ENCODE assay signal across 11 mouse cellular contexts in genomic region chr2:163820607-163821006, GRCm38 (mm10). TPM values are rescaled to one million over a fixed set of nuclear protein-coding genes. Genes with fewer than 3 reads are reported as not detected.
DNase-seq lines count a peak whose midpoint lies in the region; TF ChIP-seq lines count a peak whose summit lies in the region.
"Had no signal": no experiment of that assay in that cellular context is flagged by ENCODE, and none has a peak within 500 bp of the region (broad histone marks: within the 10 kb centered on the region; RNA-seq: fewer than 3 reads in every experiment).

Ccn5 (plus strand) TSS chr2:163820861.

- intact Hi-C loops in left cerebral cortex, postnatal 10 days (cut with DNase I) = no loop called here
- intact Hi-C loops in left cerebral cortex, postnatal 25 days (cut with DNase I) = loop anchor here (10.0 kb wide), 1 partner anchor 286 kb away; no protein-coding TSS in a partner anchor
- intact Hi-C loops in heart, postnatal 25 days (cut with DNase I) = loop anchor here (10.0 kb wide), 1 partner anchor 286 kb away; no protein-coding TSS in a partner anchor

- H3K9me3 ChIP-seq in limb, embryonic 10.5 days (replicated peaks) = no peaks in the 10 kb centered on the region
- H3K9me3 ChIP-seq: G1E; lung, embryonic 15.5 days; stomach, embryonic 15.5 days had no signal

- peak; percentile 30 to 73 for DNase-seq in left cerebral cortex, postnatal 10 days (ENCODE audit: extremely low spot score in 1 of 2, low spot score in 2 of 2)
- DNase-seq in left cerebral cortex, postnatal 25 days (ENCODE audit: low spot score in 2 of 2) = no peak
- peak; percentile 84 to 89 for DNase-seq in cerebellum, adult 2 months
- DNase-seq in heart, postnatal 25 days (ENCODE audit: low spot score) = peak; percentile 60
- DNase-seq in ovary, postnatal 36 days (ENCODE audit: low spot score) = peak; percentile 85
- no peak for DNase-seq in layer of hippocampus, adult 9-11 months
- no peak for DNase-seq in limb, embryonic 10.5 days (ENCODE audit: low spot score)
- DNase-seq in layer of hippocampus, adult 11-12 months (ENCODE audit: low spot score) = no peak

- no peak within 1 kb of the TSS for H3K4me3 ChIP-seq in cerebellum, adult 2 months (replicated peaks; ENCODE audit: insufficient read depth, low read depth, low read length)
- H3K4me3 ChIP-seq in limb, embryonic 10.5 days = no peak within 1 kb of the TSS
- H3K4me3 ChIP-seq: lung, embryonic 15.5 days; stomach, embryonic 15.5 days had no signal

- H3K4me1 ChIP-seq in cerebellum, adult 2 months (ENCODE audit: control insufficient read depth, insufficient read depth, low read length) = peaks cover 2% of the 10 kb centered on the region; the same call in 1 of the 2 replicates
- peaks cover 19% of the 10 kb centered on the region for H3K4me1 ChIP-seq in limb, embryonic 10.5 days
- H3K4me1 ChIP-seq: stomach, embryonic 15.5 days had no signal

- TF ChIP-seq POLR2A in cerebellum, adult 2 months (IDR thresholded peaks at IDR 0.05; ENCODE audit: borderline replicate concordance, insufficient read depth, low read length) = no peak

- H3K36me3 ChIP-seq in limb, embryonic 10.5 days = no peaks in the 10 kb centered on the region
- H3K36me3 ChIP-seq: G1E; lung, embryonic 15.5 days; stomach, embryonic 15.5 days had no signal

- WGBS in cerebellum, adult 2 months = 8% methylated on average over 4 of the region's 4 CpGs
- WGBS in limb, embryonic 10.5 days = 74% methylated on average over 4 of the region's 4 CpGs

- H3K27me3 ChIP-seq in cerebellum, adult 2 months (ENCODE audit: control insufficient read depth, insufficient read depth, low read length) = no peaks in the 10 kb centered on the region
- H3K27me3 ChIP-seq in limb, embryonic 10.5 days (ENCODE audit: low read depth, poor library complexity, severe bottlenecking) = no peaks in the 10 kb centered on the region
- H3K27me3 ChIP-seq: lung, embryonic 15.5 days; stomach, embryonic 15.5 days had no signal

- no peak within 1 kb of the TSS for H3K27ac ChIP-seq in cerebellum, adult 2 months (ENCODE audit: insufficient read depth, low read length)
- no peak within 1 kb of the TSS for H3K27ac ChIP-seq in limb, embryonic 10.5 days
- H3K27ac ChIP-seq: lung, embryonic 15.5 days; stomach, embryonic 15.5 days had no signal

- TF ChIP-seq CTCF in cerebellum, adult 2 months (IDR thresholded peaks at IDR 0.05; ENCODE audit: borderline replicate concordance, insufficient read depth, low read depth, low read length) = no peak

RNA-seq across cellular contexts. Expression of gene Ccn5, which starts in this region (rescaled TPM):
- total RNA-seq in left cerebral cortex, postnatal 10 days (2021) = under 1 TPM in 1 of 2 experiments, not detected in 1; 0.32 TPM
- total RNA-seq in left cerebral cortex, postnatal 25 days (2021) = not detected
- 0.08 and 0.32 TPM in 2 replicates for polyA plus RNA-seq in cerebellum, adult 2 months (2012; rRNA removed)
- 1 to 10 TPM in 1 of 2 experiments, under 1 TPM in 1; 0.98 to 1.3 TPM for total RNA-seq in heart, postnatal 25 days (2021)
- polyA plus RNA-seq in limb, embryonic 10.5 days (2016; fragmentation: Nextera tagmentation; extraction: Ambion mirVana) = 0.25 and 0.61 TPM in 2 replicates
- total RNA-seq: G1E had no signal
- polyA plus RNA-seq: G1E; stomach, embryonic 15.5 days had no signal

Comparison
In these comparisons a context has a peak if more than half of its experiments do, and no peak if none do; other contexts are left out.
1. Peak in DNase-seq in left cerebral cortex, postnatal 10 days; RNA of the gene not detected or under 1 TPM.
2. Peak in DNase-seq in cerebellum, adult 2 months; RNA of the gene not detected or under 1 TPM.
3. DNase-seq: peak in heart, postnatal 25 days (single experiment) and ovary, postnatal 36 days (single experiment); none in left cerebral cortex, postnatal 25 days (0 of 2), layer of hippocampus, adult 9-11 months (single experiment), limb, embryonic 10.5 days (single experiment) and layer of hippocampus, adult 11-12 months (single experiment).